Mouse (Mus musculus): ENCODE data around the gene Fbxo33. TPM values are rescaled to one million over a fixed set of nuclear protein-coding genes. Genes with fewer than 3 reads are reported as not detected.

Gene Fbxo33
- polyA plus RNA-seq, 1 experiment from 2014 or later: 13.3 TPM

- peak overlapping the region; percentile 41; the same call in 1 of the 2 replicates for H3K4me2 ChIP-seq
- 49% methylated on average over 9 of the region's 9 CpGs for WGBS
- H3K36me3 ChIP-seq (ENCODE audit: control insufficient read depth, insufficient read depth, low read length): peaks cover 4% of the 10 kb centered on the region; the same call in 1 of the 2 replicates
- DNase-seq (ENCODE audit: low spot score) (no peak), ATAC-seq (replicated peaks; ENCODE audit: low FRiP score) (peak; percentile 93)
- H3K9ac ChIP-seq (ENCODE audit: low read depth, low read length): 0 out of 2 replicates have a peak overlapping the region, but pooled peaks have one; percentile 30
- no peaks in the 10 kb centered on the region for H3K9me3 ChIP-seq (ENCODE audit: control insufficient read depth, low read length)
- no peak overlapping the region for H3K4me3 ChIP-seq (ENCODE audit: low read depth, low read length)
- peaks cover 13% of the 10 kb centered on the region for H3K4me1 ChIP-seq (replicated peaks; ENCODE audit: control insufficient read depth, insufficient read depth, low read length)
- H3K27me3 ChIP-seq (replicated peaks; ENCODE audit: control insufficient read depth, insufficient read depth, low read length): no peaks in the 10 kb centered on the region
- H3K27ac ChIP-seq (ENCODE audit: low read depth, low read length): peak overlapping the region; percentile 70
Measured at GRCm38 (mm10) chr12:59194341-59195003, 25.1 kb downstream of the Fbxo33 start.

- Histone ChIP-seq H3K27ac (ENCODE audit: low read depth, low read length) (peak overlapping the region; percentile 70; the same call in 1 of the 2 replicates), H3K4me2 (no peak overlapping the region), H3K9ac (ENCODE audit: low read depth, low read length) (no peak overlapping the region), H3K9me3 (ENCODE audit: control insufficient read depth, low read length) (no peaks in the 10 kb centered on the region), H3K36me3 (ENCODE audit: control insufficient read depth, insufficient read depth, low read length) (peaks cover 2% of the 10 kb centered on the region; the same call in 1 of the 2 replicates), H3K4me3 (ENCODE audit: low read depth, low read length) (no peak overlapping the region), H3K4me1 (replicated peaks; ENCODE audit: control insufficient read depth, insufficient read depth, low read length) (peaks cover 10% of the 10 kb centered on the region), H3K27me3 (replicated peaks; ENCODE audit: control insufficient read depth, insufficient read depth, low read length) (no peaks in the 10 kb centered on the region)
- WGBS: 71% methylated on average over 3 of the region's 3 CpGs
- ATAC-seq (replicated peaks; ENCODE audit: low FRiP score): no peak
- DNase-seq (ENCODE audit: low spot score): no peak
Measured at GRCm38 (mm10) chr12:59193637-59194036, 25.9 kb downstream of the Fbxo33 start.

- H3K4me1 ChIP-seq (replicated peaks; ENCODE audit: control insufficient read depth, insufficient read depth, low read length): no peaks in the 10 kb centered on the region
- H3K4me3 ChIP-seq (ENCODE audit: low read depth, low read length): no peak overlapping the region
- no peak overlapping the region for H3K27ac ChIP-seq (ENCODE audit: low read depth, low read length)
- H3K27me3 ChIP-seq (replicated peaks; ENCODE audit: control insufficient read depth, insufficient read depth, low read length): no peaks in the 10 kb centered on the region
- H3K9me3 ChIP-seq (ENCODE audit: control insufficient read depth, low read length): no peaks in the 10 kb centered on the region
- ATAC-seq (replicated peaks; ENCODE audit: low FRiP score) (no peak), DNase-seq (ENCODE audit: low spot score) (no peak)
- H3K4me2 ChIP-seq: no peak overlapping the region
- H3K36me3 ChIP-seq (ENCODE audit: control insufficient read depth, insufficient read depth, low read length): peaks cover 20% of the 10 kb centered on the region
- H3K9ac ChIP-seq (ENCODE audit: low read depth, low read length): no peak overlapping the region
- WGBS: 87% methylated on average over 12 of the region's 12 CpGs
Measured at GRCm38 (mm10) chr12:59188086-59188682, 31.3 kb downstream of the Fbxo33 start.

GRCm38 (mm10) chr12:59177814-59178213 lies 41.7 kb downstream of the Fbxo33 start:
- no peaks in the 10 kb centered on the region for H3K9me3 ChIP-seq (ENCODE audit: control insufficient read depth, low read length)
- 87% methylated on average over 3 of the region's 3 CpGs for WGBS
- no peak overlapping the region for H3K4me3 ChIP-seq (ENCODE audit: low read depth, low read length)
- ATAC-seq (replicated peaks; ENCODE audit: low FRiP score) (no peak), DNase-seq (ENCODE audit: low spot score) (no peak)
- no peaks in the 10 kb centered on the region for H3K4me1 ChIP-seq (replicated peaks; ENCODE audit: control insufficient read depth, insufficient read depth, low read length)
- peaks cover 54% of the 10 kb centered on the region; the same call in 1 of the 2 replicates for H3K36me3 ChIP-seq (ENCODE audit: control insufficient read depth, insufficient read depth, low read length)
- H3K27ac ChIP-seq (ENCODE audit: low read depth, low read length): no peak overlapping the region
- no peaks in the 10 kb centered on the region for H3K27me3 ChIP-seq (replicated peaks; ENCODE audit: control insufficient read depth, insufficient read depth, low read length)
- H3K4me2 ChIP-seq: no peak overlapping the region
- H3K9ac ChIP-seq (ENCODE audit: low read depth, low read length): no peak overlapping the region

- no peak overlapping the region for H3K9ac ChIP-seq (ENCODE audit: low read depth, low read length)
- 90% methylated on average over 4 of the region's 4 CpGs for WGBS
- ATAC-seq (replicated peaks; ENCODE audit: low FRiP score): no peak
Measured at GRCm38 (mm10) chr12:59169935-59170334, 49.6 kb downstream of the Fbxo33 start.

GRCm38 (mm10) chr12:59166557-59166956 lies 53.0 kb downstream of the Fbxo33 start:
- DNase-seq (ENCODE audit: low spot score) (no peak), ATAC-seq (replicated peaks; ENCODE audit: low FRiP score) (no peak)
- Histone ChIP-seq H3K4me2 (no peak overlapping the region), H3K27me3 (replicated peaks; ENCODE audit: control insufficient read depth, insufficient read depth, low read length) (no peaks in the 10 kb centered on the region), H3K9ac (ENCODE audit: low read depth, low read length) (no peak overlapping the region), H3K27ac (ENCODE audit: low read depth, low read length) (no peak overlapping the region), H3K9me3 (ENCODE audit: control insufficient read depth, low read length) (no peaks in the 10 kb centered on the region), H3K4me1 (replicated peaks; ENCODE audit: control insufficient read depth, insufficient read depth, low read length) (no peaks in the 10 kb centered on the region), H3K36me3 (ENCODE audit: control insufficient read depth, insufficient read depth, low read length) (peaks cover 23% of the 10 kb centered on the region), H3K4me3 (ENCODE audit: low read depth, low read length) (no peak overlapping the region)
- 88% methylated on average over 4 of the region's 4 CpGs for WGBS

More at GRCm38 (mm10) chr12:59169935-59170334, 49.6 kb downstream of the Fbxo33 start:
- Histone ChIP-seq H3K36me3 (ENCODE audit: control insufficient read depth, insufficient read depth, low read length) (peaks cover 23% of the 10 kb centered on the region; the same call in 1 of the 2 replicates), H3K27me3 (replicated peaks; ENCODE audit: control insufficient read depth, insufficient read depth, low read length) (no peaks in the 10 kb centered on the region), H3K4me1 (replicated peaks; ENCODE audit: control insufficient read depth, insufficient read depth, low read length) (no peaks in the 10 kb centered on the region), H3K4me2 (no peak overlapping the region), H3K4me3 (ENCODE audit: low read depth, low read length) (no peak overlapping the region), H3K27ac (ENCODE audit: low read depth, low read length) (no peak overlapping the region), H3K9me3 (ENCODE audit: control insufficient read depth, low read length) (no peaks in the 10 kb centered on the region)
- DNase-seq (ENCODE audit: low spot score): no peak

GRCm38 (mm10) chr12:59164522-59164921 lies 55.0 kb downstream of the Fbxo33 start:
- DNase-seq (ENCODE audit: low spot score) (no peak), ATAC-seq (replicated peaks; ENCODE audit: low FRiP score) (0 out of 2 replicates have a peak, but pooled peaks have one; percentile 34)
- H3K9ac ChIP-seq (ENCODE audit: low read depth, low read length): no peak overlapping the region
- no peaks in the 10 kb centered on the region for H3K27me3 ChIP-seq (replicated peaks; ENCODE audit: control insufficient read depth, insufficient read depth, low read length)
- H3K27ac ChIP-seq (ENCODE audit: low read depth, low read length): no peak overlapping the region
- H3K9me3 ChIP-seq (ENCODE audit: control insufficient read depth, low read length): no peaks in the 10 kb centered on the region
- H3K4me3 ChIP-seq (ENCODE audit: low read depth, low read length): no peak overlapping the region
- 75% methylated on average over 6 of the region's 6 CpGs for WGBS
- no peak overlapping the region for H3K4me2 ChIP-seq
- peaks cover 18% of the 10 kb centered on the region for H3K36me3 ChIP-seq (ENCODE audit: control insufficient read depth, insufficient read depth, low read length)
- no peaks in the 10 kb centered on the region for H3K4me1 ChIP-seq (replicated peaks; ENCODE audit: control insufficient read depth, insufficient read depth, low read length)

GRCm38 (mm10) chr12:59162797-59163196 lies 56.7 kb downstream of the Fbxo33 start:
- no peaks in the 10 kb centered on the region for H3K4me1 ChIP-seq (replicated peaks; ENCODE audit: control insufficient read depth, insufficient read depth, low read length)
- no peak overlapping the region for H3K9ac ChIP-seq (ENCODE audit: low read depth, low read length)
- peaks cover 27% of the 10 kb centered on the region for H3K36me3 ChIP-seq (ENCODE audit: control insufficient read depth, insufficient read depth, low read length)
- no peak overlapping the region for H3K27ac ChIP-seq (ENCODE audit: low read depth, low read length)
- no peaks in the 10 kb centered on the region for H3K9me3 ChIP-seq (ENCODE audit: control insufficient read depth, low read length)
- no peak overlapping the region for H3K4me2 ChIP-seq
- H3K4me3 ChIP-seq (ENCODE audit: low read depth, low read length): no peak overlapping the region
- WGBS: 92% methylated on average over 2 of the region's 2 CpGs
- ATAC-seq (replicated peaks; ENCODE audit: low FRiP score): no peak
- DNase-seq (ENCODE audit: low spot score): no peak
- no peaks in the 10 kb centered on the region for H3K27me3 ChIP-seq (replicated peaks; ENCODE audit: control insufficient read depth, insufficient read depth, low read length)

Measured in liver, embryonic 11.5 days (tissue).